Mouse (Mus musculus) forebrain, embryonic 12.5 days (tissue): ENCODE measurements at regions not wholly inside any gene's neighbourhood (a gene's known extent, or its start where the extent isn't known, plus 50 kb on each side); places are given as distances from the start of the nearest gene placed in this dataset.
"Not testable (repeated sequence)": the region's sequence is repeated elsewhere in the genome, so short reads cannot be mapped to it uniquely, and the experiment has no call there.

ENCODE experiments used
- ATAC-seq: fragments of 200-750 bp; cut with Nextera tagmentation; 2 replicates; pipeline ENCODE4 v1.8.0; 2017; ENCODE audit warnings: moderate TSS enrichment; ENCODE audit not compliant: low FRiP score
- H3K27ac ChIP-seq: fragments of 300-500 bp; sonication (generic); 2 replicates; pipeline ENCODE4 v1.5.1; 2016; ENCODE audit warnings: mild to moderate bottlenecking
- H3K27me3 ChIP-seq: fragments of 300-500 bp; sonication (generic); 2 replicates; pipeline ENCODE4 v1.6.1; 2016; ENCODE audit warnings: mild to moderate bottlenecking
- H3K36me3 ChIP-seq: fragments of 300-500 bp; sonication (generic); replicated peaks from 2 replicates; pipeline ENCODE4 v1.6.1; 2016; ENCODE audit warnings: mild to moderate bottlenecking
- H3K4me1 ChIP-seq: fragments of 300-500 bp; sonication (generic); 2 replicates; pipeline ENCODE4 v1.6.1; 2016
- H3K4me2 ChIP-seq: fragments of 300-500 bp; sonication (generic); 2 replicates; pipeline ENCODE4 v1.6.1; 2016; ENCODE audit warnings: mild to moderate bottlenecking, moderate library complexity
- H3K4me3 ChIP-seq: fragments of 300-500 bp; sonication (generic); replicated peaks from 2 replicates; pipeline ENCODE4 v1.5.1; 2016; ENCODE audit warnings: mild to moderate bottlenecking
- H3K9ac ChIP-seq: fragments of 300-500 bp; sonication (generic); 2 replicates; pipeline ENCODE4 v1.6.1; 2016; ENCODE audit warnings: mild to moderate bottlenecking
- H3K9me3 ChIP-seq: fragments of 300-500 bp; sonication (generic); 2 replicates; pipeline ENCODE4 v1.6.1; 2016
- WGBS: fragments of 180-500 bp; shearing (Covaris S2); methylation state at CpG from one replicate; pipeline ENCODE4 v1.1.7; 2016; 5-methylcytosine and 5-hydroxymethylcytosine counted together

GRCm38 (mm10) chr10:45860696-45861095 is 283.1 kb downstream of the Hace1 start:
- H3K4me3 ChIP-seq: no peak overlapping the region
- no peaks in the 10 kb centered on the region for H3K27me3 ChIP-seq
- H3K9ac ChIP-seq: no peak overlapping the region
- ATAC-seq: no peak
- H3K36me3 ChIP-seq: no peaks in the 10 kb centered on the region
- peaks cover 2% of the 10 kb centered on the region; the same call in 1 of the 2 replicates for H3K4me1 ChIP-seq
- H3K27ac ChIP-seq: no peak overlapping the region
- WGBS: 52% methylated on average over 4 of the region's 4 CpGs
- H3K4me2 ChIP-seq: no peak overlapping the region
- no peaks in the 10 kb centered on the region for H3K9me3 ChIP-seq

GRCm38 (mm10) chr10:45865793-45866192 is 288.2 kb downstream of the Hace1 start:
- Histone ChIP-seq H3K9me3 (no peaks in the 10 kb centered on the region), H3K27ac (no peak overlapping the region), H3K9ac (no peak overlapping the region), H3K4me1 (no peaks in the 10 kb centered on the region), H3K36me3 (no peaks in the 10 kb centered on the region), H3K27me3 (no peaks in the 10 kb centered on the region), H3K4me2 (no peak overlapping the region), H3K4me3 (no peak overlapping the region)
- no peak for ATAC-seq
- 59% methylated on average over 4 of the region's 4 CpGs for WGBS

GRCm38 (mm10) chr10:45866860-45867259 is 289.2 kb downstream of the Hace1 start:
- Histone ChIP-seq H3K27me3 (no peaks in the 10 kb centered on the region), H3K4me1 (no peaks in the 10 kb centered on the region), H3K9ac (no peak overlapping the region), H3K36me3 (no peaks in the 10 kb centered on the region), H3K9me3 (no peaks in the 10 kb centered on the region), H3K4me3 (no peak overlapping the region), H3K4me2 (no peak overlapping the region), H3K27ac (no peak overlapping the region)
- WGBS: 78% methylated on average over 3 of the region's 3 CpGs
- ATAC-seq: no peak

- H3K27me3 ChIP-seq: no peaks in the 10 kb centered on the region
- H3K27ac ChIP-seq: no peak overlapping the region
- no peak overlapping the region for H3K9ac ChIP-seq
- H3K4me2 ChIP-seq: no peak overlapping the region
- peaks cover 7% of the 10 kb centered on the region; the same call in 1 of the 2 replicates for H3K4me1 ChIP-seq
- no peak overlapping the region for H3K4me3 ChIP-seq
- no peaks in the 10 kb centered on the region for H3K9me3 ChIP-seq
- ATAC-seq: no peak
- no peaks in the 10 kb centered on the region for H3K36me3 ChIP-seq
- 87% methylated on average over 4 of the region's 4 CpGs for WGBS
Measured at GRCm38 (mm10) chr10:45871028-45871427, 293.4 kb downstream of the Hace1 start.

- no peak for ATAC-seq
- Histone ChIP-seq H3K4me3 (no peak overlapping the region), H3K9me3 (no peaks in the 10 kb centered on the region), H3K4me1 (peaks cover 7% of the 10 kb centered on the region; the same call in 1 of the 2 replicates), H3K27ac (no peak overlapping the region), H3K4me2 (no peak overlapping the region), H3K27me3 (no peaks in the 10 kb centered on the region), H3K9ac (no peak overlapping the region), H3K36me3 (no peaks in the 10 kb centered on the region)
- WGBS: 89% methylated on average over 4 of the region's 4 CpGs
Measured at GRCm38 (mm10) chr10:45872007-45872890, 294.6 kb downstream of the Hace1 start.

- Histone ChIP-seq H3K4me1 (peaks cover 7% of the 10 kb centered on the region; the same call in 1 of the 2 replicates), H3K4me2 (no peak overlapping the region), H3K27me3 (no peaks in the 10 kb centered on the region), H3K4me3 (no peak overlapping the region), H3K36me3 (no peaks in the 10 kb centered on the region), H3K9ac (no peak overlapping the region), H3K9me3 (no peaks in the 10 kb centered on the region), H3K27ac (no peak overlapping the region)
- ATAC-seq: peak; percentile 57; the same call in 1 of the 2 replicates
- WGBS: 66% methylated on average over 14 of the region's 14 CpGs
Measured at GRCm38 (mm10) chr10:45873805-45874780, 296.5 kb downstream of the Hace1 start.

- H3K4me2 ChIP-seq, H3K4me3 ChIP-seq, H3K27me3 ChIP-seq, H3K27ac ChIP-seq, H3K36me3 ChIP-seq, H3K9ac ChIP-seq, H3K4me1 ChIP-seq, H3K9me3 ChIP-seq, ATAC-seq: not testable (repeated sequence)
- 95% methylated on average over 20 of the region's 20 CpGs for WGBS
Measured at GRCm38 (mm10) chr10:45875287-45875686, 297.7 kb downstream of the Hace1 start.

- Histone ChIP-seq H3K27me3 (no peaks in the 10 kb centered on the region), H3K4me2 (no peak overlapping the region), H3K9ac (no peak overlapping the region), H3K27ac (no peak overlapping the region), H3K9me3 (no peaks in the 10 kb centered on the region), H3K36me3 (no peaks in the 10 kb centered on the region), H3K4me3 (no peak overlapping the region), H3K4me1 (no peaks in the 10 kb centered on the region)
- 83% methylated on average over 1 of the region's 1 CpGs for WGBS
- no peak for ATAC-seq
Measured at GRCm38 (mm10) chr10:45883745-45884144, 306.1 kb downstream of the Hace1 start.

- no peak overlapping the region for H3K4me2 ChIP-seq
- no peak overlapping the region for H3K4me3 ChIP-seq
- ATAC-seq: no peak
- WGBS: 84% methylated on average over 2 of the region's 2 CpGs
- no peaks in the 10 kb centered on the region for H3K36me3 ChIP-seq
- H3K9me3 ChIP-seq: no peaks in the 10 kb centered on the region
- no peak overlapping the region for H3K27ac ChIP-seq
- no peaks in the 10 kb centered on the region for H3K4me1 ChIP-seq
- H3K27me3 ChIP-seq: no peaks in the 10 kb centered on the region
- no peak overlapping the region for H3K9ac ChIP-seq
Measured at GRCm38 (mm10) chr10:45886636-45887035, 309.0 kb downstream of the Hace1 start.

- Histone ChIP-seq H3K4me1 (no peaks in the 10 kb centered on the region), H3K9me3 (no peaks in the 10 kb centered on the region), H3K27me3 (no peaks in the 10 kb centered on the region), H3K4me2 (no peak overlapping the region), H3K9ac (no peak overlapping the region), H3K27ac (no peak overlapping the region), H3K36me3 (no peaks in the 10 kb centered on the region), H3K4me3 (no peak overlapping the region)
- 84% methylated on average over 4 of the region's 4 CpGs for WGBS
- ATAC-seq: no peak
Measured at GRCm38 (mm10) chr10:45888835-45889234, 311.2 kb downstream of the Hace1 start.

- WGBS: 58% methylated on average over 13 of the region's 13 CpGs
- H3K27me3 ChIP-seq: no peaks in the 10 kb centered on the region
- H3K9ac ChIP-seq: no peak overlapping the region
- no peaks in the 10 kb centered on the region for H3K4me1 ChIP-seq
- ATAC-seq: peak; percentile 30; the same call in 1 of the 2 replicates
- no peak overlapping the region for H3K4me2 ChIP-seq
- H3K4me3 ChIP-seq: no peak overlapping the region
- H3K9me3 ChIP-seq: no peaks in the 10 kb centered on the region
- no peaks in the 10 kb centered on the region for H3K36me3 ChIP-seq
- H3K27ac ChIP-seq: no peak overlapping the region
Measured at GRCm38 (mm10) chr10:45889381-45889951, 311.8 kb downstream of the Hace1 start.

- no peak for ATAC-seq
- Histone ChIP-seq H3K9me3 (no peaks in the 10 kb centered on the region), H3K4me2 (no peak overlapping the region), H3K4me1 (no peaks in the 10 kb centered on the region), H3K27ac (no peak overlapping the region), H3K9ac (no peak overlapping the region), H3K27me3 (no peaks in the 10 kb centered on the region), H3K4me3 (no peak overlapping the region), H3K36me3 (no peaks in the 10 kb centered on the region)
- 87% methylated on average over 9 of the region's 9 CpGs for WGBS
Measured at GRCm38 (mm10) chr10:45890088-45890626, 312.5 kb downstream of the Hace1 start.
